Mouse (Mus musculus) urinary bladder, postnatal 14 days (tissue): ENCODE data around the gene 1700018B08Rik.

Experiments used
- DNase-seq: peaks from one replicate; pipeline ENCODE4 v3.0.0; 2021; ENCODE audit warnings: low spot score

The 1700018B08Rik gene

DNA sequence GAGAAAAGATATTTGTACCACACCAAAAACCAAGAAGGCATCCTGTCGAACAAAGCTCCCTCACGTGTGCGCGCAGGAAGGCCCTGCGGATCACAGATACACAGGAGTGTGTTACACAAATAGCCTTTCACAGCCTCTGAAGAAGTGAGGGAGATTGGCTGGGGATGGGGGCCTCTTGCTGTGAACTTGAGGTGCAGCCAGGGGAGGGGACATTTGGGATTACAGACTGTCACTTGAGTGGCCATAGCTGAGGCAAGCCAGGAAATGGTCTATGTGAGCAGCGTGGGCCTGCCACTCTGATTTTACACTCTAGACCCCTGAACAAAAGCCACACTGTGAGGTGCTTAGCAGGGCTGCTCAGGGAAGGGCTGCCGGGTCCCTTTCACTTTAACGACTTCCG is 32.4 kb downstream of the 1700018B08Rik start:
- no peak for DNase-seq

DNA sequence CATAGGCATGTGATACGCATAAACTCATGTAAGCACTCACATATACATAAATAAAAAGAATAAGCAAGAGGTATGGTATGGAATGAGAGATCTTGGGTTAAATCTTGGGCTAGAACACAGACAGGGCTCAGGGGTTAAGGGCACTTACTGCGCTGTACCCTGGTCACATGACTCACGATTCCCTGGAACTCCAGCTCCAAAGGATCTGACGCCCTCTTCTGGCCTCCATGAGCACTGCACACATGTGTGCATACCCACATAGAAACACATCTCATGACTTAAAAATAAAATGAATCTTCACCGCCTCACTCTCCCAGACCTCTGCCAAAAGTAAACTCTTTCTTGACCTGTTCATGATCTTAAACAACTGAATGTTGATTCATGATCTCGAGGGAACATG is 46.5 kb downstream of the 1700018B08Rik start:
- DNase-seq, result no peak

DNA sequence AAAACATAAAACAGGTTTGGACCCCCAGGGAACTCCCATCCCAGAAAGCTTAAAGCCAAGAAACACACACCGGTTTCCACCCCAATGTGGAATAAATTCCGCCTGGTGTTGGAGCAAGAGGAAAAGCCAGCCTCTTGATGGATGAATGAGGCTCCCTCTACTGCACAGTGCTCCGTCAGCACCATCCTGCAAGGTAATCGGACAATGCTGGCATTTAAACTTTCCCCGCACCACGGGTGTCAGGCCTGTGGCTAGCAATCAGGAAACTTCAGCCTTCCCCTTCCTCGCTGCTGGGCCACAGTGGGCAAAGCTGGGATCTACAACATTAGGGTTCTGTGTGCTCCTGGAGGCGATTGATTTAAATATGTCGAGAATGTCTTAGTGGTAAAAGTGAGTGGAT is 52.5 kb downstream of the 1700018B08Rik start:
- DNase-seq, result no peak

DNA sequence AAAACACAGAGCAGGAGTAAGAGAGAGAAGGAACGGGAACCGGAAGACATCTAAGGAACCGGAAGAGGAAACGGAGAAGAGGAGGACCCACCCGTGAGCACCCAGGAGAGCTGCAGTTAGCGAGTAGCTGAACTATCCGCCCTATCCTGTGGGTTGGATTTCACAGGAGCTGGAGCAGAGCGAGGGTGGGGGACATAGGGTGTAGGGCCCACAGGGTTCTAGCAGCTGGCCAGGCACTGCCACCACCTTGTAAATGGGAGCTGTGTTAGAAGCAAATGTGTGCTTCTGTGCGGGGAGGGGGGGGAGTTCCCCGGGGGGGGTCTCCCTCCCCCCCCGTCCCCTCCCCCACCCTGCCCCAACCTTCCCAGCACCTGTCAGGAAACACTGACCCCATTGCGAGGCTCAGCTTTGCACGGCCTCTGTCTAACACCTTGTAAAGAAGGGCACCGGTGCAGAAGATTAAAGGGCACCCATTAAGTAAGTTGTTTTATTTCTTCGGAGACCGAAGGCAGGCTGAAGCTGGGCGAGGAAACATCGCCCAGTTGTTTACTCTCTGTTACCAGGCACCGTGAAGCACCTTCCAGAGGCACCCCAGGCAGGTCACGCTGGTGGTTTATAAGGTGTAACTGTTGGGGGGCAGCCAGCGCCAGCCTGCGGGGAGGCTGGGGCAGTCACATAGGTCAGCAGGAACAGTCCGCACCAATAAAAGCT is 59.9 kb downstream of the 1700018B08Rik start:
- DNase-seq, result no peak
